Mouse (Mus musculus): Measurements from ENCODE around the gene Ldb2. TPM values are rescaled to one million over a fixed set of nuclear protein-coding genes. Genes with fewer than 3 reads are reported as not detected.

Gene Ldb2
- polyA plus RNA-seq, 1 experiment from 2014 or later: 13.3 TPM

- Histone ChIP-seq H3K27me3 (ENCODE audit: low read depth, poor library complexity, severe bottlenecking) (no peaks in the 10 kb centered on the region), H3K9me3 (replicated peaks) (no peaks in the 10 kb centered on the region), H3K4me1 (no peaks in the 10 kb centered on the region), H3K36me3 (no peaks in the 10 kb centered on the region), H3K4me3 (no peak overlapping the region), H3K27ac (replicated peaks) (no peak overlapping the region)
- no peak for DNase-seq (ENCODE audit: low spot score)
- 92% methylated on average over 8 of the region's 8 CpGs for WGBS
Observed at GRCm38 (mm10) chr5:44552121-44552520, 247.4 kb downstream of the Ldb2 start.

GRCm38 (mm10) chr5:44548468-44548867 lies 251.0 kb downstream of the Ldb2 start:
- no peaks in the 10 kb centered on the region for H3K36me3 ChIP-seq
- no peak overlapping the region for H3K4me3 ChIP-seq
- H3K9me3 ChIP-seq (replicated peaks): no peaks in the 10 kb centered on the region
- WGBS: 92% methylated on average over 11 of the region's 11 CpGs
- H3K27ac ChIP-seq (replicated peaks): no peak overlapping the region
- H3K27me3 ChIP-seq (ENCODE audit: low read depth, poor library complexity, severe bottlenecking): no peaks in the 10 kb centered on the region
- no peaks in the 10 kb centered on the region for H3K4me1 ChIP-seq
- DNase-seq (ENCODE audit: low spot score): no peak

- Histone ChIP-seq H3K4me1 (peaks cover 13% of the 10 kb centered on the region), H3K9me3 (replicated peaks) (no peaks in the 10 kb centered on the region), H3K27ac (replicated peaks) (no peak overlapping the region), H3K4me3 (no peak overlapping the region), H3K27me3 (ENCODE audit: low read depth, poor library complexity, severe bottlenecking) (no peaks in the 10 kb centered on the region), H3K36me3 (no peaks in the 10 kb centered on the region)
- WGBS: 92% methylated on average over 2 of the region's 2 CpGs
- no peak for DNase-seq (ENCODE audit: low spot score)
Observed at GRCm38 (mm10) chr5:44543472-44544132, 255.9 kb downstream of the Ldb2 start.

- no peaks in the 10 kb centered on the region for H3K36me3 ChIP-seq
- no peak overlapping the region for H3K4me3 ChIP-seq
- H3K9me3 ChIP-seq (replicated peaks): no peaks in the 10 kb centered on the region
- no peaks in the 10 kb centered on the region for H3K27me3 ChIP-seq (ENCODE audit: low read depth, poor library complexity, severe bottlenecking)
- peaks cover 32% of the 10 kb centered on the region for H3K4me1 ChIP-seq
- no peak overlapping the region for H3K27ac ChIP-seq (replicated peaks)
- WGBS: 96% methylated on average over 9 of the region's 9 CpGs
- DNase-seq (ENCODE audit: low spot score): no peak
Observed at GRCm38 (mm10) chr5:44541748-44542147, 257.7 kb downstream of the Ldb2 start.

- peak overlapping the region; percentile 49 for H3K27ac ChIP-seq (replicated peaks)
- WGBS: 74% methylated on average over 2 of the region's 2 CpGs
- no peak overlapping the region for H3K4me3 ChIP-seq
- peaks cover 33% of the 10 kb centered on the region for H3K4me1 ChIP-seq
- no peak for DNase-seq (ENCODE audit: low spot score)
- 0 out of 2 replicates have a peak, but pooled peaks cover 5% of the 10 kb centered on the region for H3K27me3 ChIP-seq (ENCODE audit: low read depth, poor library complexity, severe bottlenecking)
- no peaks in the 10 kb centered on the region for H3K9me3 ChIP-seq (replicated peaks)
- H3K36me3 ChIP-seq: no peaks in the 10 kb centered on the region
Observed at GRCm38 (mm10) chr5:44538687-44539086, 260.8 kb downstream of the Ldb2 start.

GRCm38 (mm10) chr5:44538000-44538395 lies 261.5 kb downstream of the Ldb2 start:
- Histone ChIP-seq H3K36me3 (no peaks in the 10 kb centered on the region), H3K27me3 (ENCODE audit: low read depth, poor library complexity, severe bottlenecking) (0 out of 2 replicates have a peak, but pooled peaks cover 5% of the 10 kb centered on the region), H3K27ac (replicated peaks) (peak overlapping the region; percentile 49; the same call in 1 of the 2 replicates), H3K4me3 (no peak overlapping the region), H3K4me1 (peaks cover 33% of the 10 kb centered on the region), H3K9me3 (replicated peaks) (no peaks in the 10 kb centered on the region)
- peak; percentile 76 for DNase-seq (ENCODE audit: low spot score)
- WGBS: 3% methylated on average over 5 of the region's 5 CpGs

GRCm38 (mm10) chr5:44537316-44537999 lies 262.0 kb downstream of the Ldb2 start:
- Histone ChIP-seq H3K27ac (replicated peaks) (peak overlapping the region; percentile 58; the same call in 1 of the 2 replicates), H3K27me3 (ENCODE audit: low read depth, poor library complexity, severe bottlenecking) (0 out of 2 replicates have a peak, but pooled peaks cover 5% of the 10 kb centered on the region), H3K9me3 (replicated peaks) (no peaks in the 10 kb centered on the region), H3K36me3 (no peaks in the 10 kb centered on the region), H3K4me1 (peaks cover 33% of the 10 kb centered on the region), H3K4me3 (no peak overlapping the region)
- 78% methylated on average over 5 of the region's 5 CpGs for WGBS
- DNase-seq (ENCODE audit: low spot score): no peak

- Histone ChIP-seq H3K4me3 (no peak overlapping the region), H3K27me3 (ENCODE audit: low read depth, poor library complexity, severe bottlenecking) (no peaks in the 10 kb centered on the region), H3K27ac (replicated peaks) (no peak overlapping the region), H3K4me1 (no peaks in the 10 kb centered on the region), H3K9me3 (replicated peaks) (no peaks in the 10 kb centered on the region), H3K36me3 (no peaks in the 10 kb centered on the region)
- no peak for DNase-seq (ENCODE audit: low spot score)
- 88% methylated on average over 3 of the region's 3 CpGs for WGBS
Observed at GRCm38 (mm10) chr5:44529466-44529865, 270.0 kb downstream of the Ldb2 start.

GRCm38 (mm10) chr5:44529001-44529400 lies 270.5 kb downstream of the Ldb2 start:
- no peaks in the 10 kb centered on the region for H3K27me3 ChIP-seq (ENCODE audit: low read depth, poor library complexity, severe bottlenecking)
- no peak for DNase-seq (ENCODE audit: low spot score)
- H3K4me3 ChIP-seq: no peak overlapping the region
- no peaks in the 10 kb centered on the region for H3K36me3 ChIP-seq
- 87% methylated on average over 1 of the region's 1 CpGs for WGBS
- H3K4me1 ChIP-seq: no peaks in the 10 kb centered on the region
- no peaks in the 10 kb centered on the region for H3K9me3 ChIP-seq (replicated peaks)
- H3K27ac ChIP-seq (replicated peaks): no peak overlapping the region

GRCm38 (mm10) chr5:44505221-44505620 lies 294.3 kb downstream of the Ldb2 start:
- H3K27me3 ChIP-seq (ENCODE audit: low read depth, poor library complexity, severe bottlenecking): no peaks in the 10 kb centered on the region
- no peak for DNase-seq (ENCODE audit: low spot score)
- no peaks in the 10 kb centered on the region for H3K36me3 ChIP-seq
- H3K4me1 ChIP-seq: no peaks in the 10 kb centered on the region
- 89% methylated on average over 5 of the region's 5 CpGs for WGBS
- H3K27ac ChIP-seq (replicated peaks): no peak overlapping the region
- H3K9me3 ChIP-seq (replicated peaks): 0 out of 2 replicates have a peak, but pooled peaks cover 3% of the 10 kb centered on the region
- H3K4me3 ChIP-seq: no peak overlapping the region

GRCm38 (mm10) chr5:44504786-44505185 lies 294.7 kb downstream of the Ldb2 start:
- H3K9me3 ChIP-seq (replicated peaks): 0 out of 2 replicates have a peak, but pooled peaks cover 3% of the 10 kb centered on the region
- H3K27me3 ChIP-seq (ENCODE audit: low read depth, poor library complexity, severe bottlenecking): no peaks in the 10 kb centered on the region
- WGBS: 89% methylated on average over 5 of the region's 5 CpGs
- no peaks in the 10 kb centered on the region for H3K4me1 ChIP-seq
- DNase-seq (ENCODE audit: low spot score): no peak
- H3K36me3 ChIP-seq: no peaks in the 10 kb centered on the region
- no peak overlapping the region for H3K4me3 ChIP-seq
- H3K27ac ChIP-seq (replicated peaks): no peak overlapping the region

GRCm38 (mm10) chr5:44498229-44498628 lies 301.3 kb downstream of the Ldb2 start:
- Histone ChIP-seq H3K27me3 (ENCODE audit: low read depth, poor library complexity, severe bottlenecking) (no peaks in the 10 kb centered on the region), H3K9me3 (replicated peaks) (no peaks in the 10 kb centered on the region), H3K27ac (replicated peaks) (no peak overlapping the region), H3K4me3 (no peak overlapping the region), H3K36me3 (no peaks in the 10 kb centered on the region), H3K4me1 (peaks cover 5% of the 10 kb centered on the region; the same call in 1 of the 2 replicates)
- 93% methylated on average over 1 of the region's 1 CpGs for WGBS
- no peak for DNase-seq (ENCODE audit: low spot score)

GRCm38 (mm10) chr5:44496854-44497253 lies 302.6 kb downstream of the Ldb2 start:
- Histone ChIP-seq H3K27ac (replicated peaks) (no peak overlapping the region), H3K27me3 (ENCODE audit: low read depth, poor library complexity, severe bottlenecking) (no peaks in the 10 kb centered on the region), H3K4me3 (no peak overlapping the region), H3K4me1 (peaks cover 5% of the 10 kb centered on the region; the same call in 1 of the 2 replicates), H3K9me3 (replicated peaks) (no peaks in the 10 kb centered on the region), H3K36me3 (no peaks in the 10 kb centered on the region)
- 76% methylated on average over 3 of the region's 3 CpGs for WGBS
- DNase-seq (ENCODE audit: low spot score): no peak
